Mouse (Mus musculus): ENCODE measurements around the gene Slc25a25. TPM values are rescaled to one million over a fixed set of nuclear protein-coding genes. Genes with fewer than 3 reads are reported as not detected.
"Not testable (repeated sequence)": the region's sequence is repeated elsewhere in the genome, so short reads cannot be mapped to it uniquely, and the experiment has no call there.

Gene Slc25a25
- 37.4 and 42.4 TPM in 2 replicates for polyA plus RNA-seq (2015; fragmentation: Nextera tagmentation; extraction: Ambion mirVana)

DNA sequence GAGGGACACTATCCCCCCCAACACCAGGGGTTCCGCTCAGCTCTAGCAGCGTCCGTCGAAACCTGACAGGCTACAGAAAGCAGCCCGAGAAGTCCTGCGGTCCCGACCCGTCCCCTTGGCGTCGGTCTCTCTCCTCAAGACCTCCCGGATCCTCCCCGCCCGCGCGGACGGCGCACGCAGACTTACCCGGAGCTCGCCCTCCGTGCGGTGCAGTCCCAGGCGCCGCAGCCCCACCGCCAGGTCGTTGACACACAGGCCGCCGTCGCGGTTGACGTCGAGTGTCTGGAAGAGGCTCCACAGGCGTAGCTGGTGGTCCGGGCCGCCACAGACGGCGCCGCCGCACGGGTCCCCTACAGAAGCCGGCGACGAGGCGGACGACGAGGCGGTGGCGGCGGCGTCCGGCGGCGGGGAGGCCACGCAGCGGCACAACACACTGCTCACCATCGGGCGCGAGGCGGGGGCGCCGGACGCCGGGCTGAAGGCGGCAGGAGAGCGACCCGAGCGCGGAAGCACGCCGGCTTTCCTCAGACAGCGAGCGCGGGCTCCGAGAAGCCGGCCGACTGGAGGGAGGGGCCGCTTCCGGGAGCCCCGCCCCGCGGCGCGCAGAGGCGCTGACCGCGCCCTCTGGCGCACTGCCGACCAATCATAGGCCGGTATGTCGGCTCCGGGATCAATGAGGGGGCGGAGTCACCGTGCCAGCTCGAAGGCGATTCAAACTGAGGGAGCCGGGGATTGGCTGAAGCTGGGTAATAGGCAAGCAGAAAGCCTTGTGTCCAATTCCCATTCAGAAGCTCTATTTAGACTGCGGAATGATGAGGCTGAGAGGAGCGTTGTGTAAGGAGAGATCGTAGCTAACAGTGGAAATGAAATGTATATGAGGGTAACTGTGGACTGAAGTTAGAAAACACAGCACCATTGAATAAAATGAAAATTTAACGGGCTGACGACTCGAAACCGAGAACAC lies at the start of gene Slc25a25:
Gene Slc25a25 (minus strand): TSS at position 565 of the 964 bp plus-strand sequence.
- Histone ChIP-seq H3K27me3 (no peaks in the 10 kb centered on the region), H3K27ac (peak within 1 kb of the TSS; percentile 96), H3K36me3 (ENCODE audit: poor library complexity, severe bottlenecking) (peaks cover 15% of the 10 kb centered on the region), H3K4me2 (peak within 1 kb of the TSS; percentile 84), H3K4me3 (peak within 1 kb of the TSS; percentile 69), H3K4me1 (peaks cover 59% of the 10 kb centered on the region), H3K9me3 (replicated peaks) (no peaks in the 10 kb centered on the region), H3K9ac (peak within 1 kb of the TSS; percentile 83)
- under 1% methylated on average over 96 of the region's 103 CpGs for WGBS
- peak; percentile 90 for ATAC-seq

GRCm38 (mm10) chr2:32500461-32500860 lies 49.2 kb upstream of the Slc25a25 start:
- Histone ChIP-seq H3K4me2 (no peak overlapping the region), H3K27ac (no peak overlapping the region), H3K4me3 (no peak overlapping the region), H3K4me1 (no peaks in the 10 kb centered on the region), H3K27me3 (no peaks in the 10 kb centered on the region), H3K9ac (no peak overlapping the region), H3K9me3 (replicated peaks) (peaks cover under 1% of the 10 kb centered on the region; the same call in 1 of the 2 replicates), H3K36me3 (ENCODE audit: poor library complexity, severe bottlenecking) (no peaks in the 10 kb centered on the region)
- WGBS = 72% methylated on average over 5 of the region's 5 CpGs
- ATAC-seq = no peak

DNA sequence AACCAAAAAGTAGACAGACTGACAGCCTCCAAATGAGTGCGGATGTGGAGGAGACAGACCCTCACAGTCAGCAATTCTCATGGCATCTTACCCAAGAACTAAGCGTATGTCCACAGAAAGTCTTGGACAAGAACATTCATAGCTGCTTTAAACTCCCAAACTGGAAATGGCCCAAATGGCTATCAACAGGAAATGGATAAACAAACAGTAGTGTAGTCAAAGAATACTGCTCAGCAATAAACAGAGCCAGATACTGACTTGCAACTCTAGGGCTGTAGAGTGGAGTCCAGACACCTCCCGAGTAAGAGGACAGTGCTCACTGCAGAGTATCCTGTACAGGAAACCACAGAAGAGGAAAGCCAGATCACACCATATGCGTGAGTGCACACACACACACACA lies 48.1 kb upstream of the Slc25a25 start:
- ATAC-seq = no peak
- H3K4me1 ChIP-seq = no peaks in the 10 kb centered on the region
- H3K9me3 ChIP-seq (replicated peaks) = no peaks in the 10 kb centered on the region; the same call in 1 of the 2 replicates
- WGBS = 87% methylated on average over 4 of the region's 4 CpGs
- no peak overlapping the region for H3K4me2 ChIP-seq
- no peaks in the 10 kb centered on the region for H3K27me3 ChIP-seq
- no peak overlapping the region for H3K4me3 ChIP-seq
- no peak overlapping the region for H3K9ac ChIP-seq
- H3K27ac ChIP-seq = no peak overlapping the region
- H3K36me3 ChIP-seq (ENCODE audit: poor library complexity, severe bottlenecking) = no peaks in the 10 kb centered on the region

- Histone ChIP-seq H3K4me1 (no peaks in the 10 kb centered on the region), H3K36me3 (ENCODE audit: poor library complexity, severe bottlenecking) (no peaks in the 10 kb centered on the region), H3K9me3 (replicated peaks) (no peaks in the 10 kb centered on the region; the same call in 1 of the 2 replicates), H3K4me3 (no peak overlapping the region), H3K27me3 (no peaks in the 10 kb centered on the region), H3K4me2 (no peak overlapping the region), H3K9ac (no peak overlapping the region), H3K27ac (no peak overlapping the region)
- no peak for ATAC-seq
- WGBS = 74% methylated on average over 5 of the region's 5 CpGs
Observed at GRCm38 (mm10) chr2:32496190-32496589, 44.9 kb upstream of the Slc25a25 start.

GRCm38 (mm10) chr2:32495185-32495726 lies 44.0 kb upstream of the Slc25a25 start:
- ATAC-seq = no peak
- 82% methylated on average over 20 of the region's 20 CpGs for WGBS
- Histone ChIP-seq H3K4me3 (no peak overlapping the region), H3K4me1 (no peaks in the 10 kb centered on the region), H3K36me3 (ENCODE audit: poor library complexity, severe bottlenecking) (no peaks in the 10 kb centered on the region), H3K9me3 (replicated peaks) (no peaks in the 10 kb centered on the region; the same call in 1 of the 2 replicates), H3K27me3 (no peaks in the 10 kb centered on the region), H3K9ac (no peak overlapping the region), H3K27ac (no peak overlapping the region), H3K4me2 (no peak overlapping the region)

DNA sequence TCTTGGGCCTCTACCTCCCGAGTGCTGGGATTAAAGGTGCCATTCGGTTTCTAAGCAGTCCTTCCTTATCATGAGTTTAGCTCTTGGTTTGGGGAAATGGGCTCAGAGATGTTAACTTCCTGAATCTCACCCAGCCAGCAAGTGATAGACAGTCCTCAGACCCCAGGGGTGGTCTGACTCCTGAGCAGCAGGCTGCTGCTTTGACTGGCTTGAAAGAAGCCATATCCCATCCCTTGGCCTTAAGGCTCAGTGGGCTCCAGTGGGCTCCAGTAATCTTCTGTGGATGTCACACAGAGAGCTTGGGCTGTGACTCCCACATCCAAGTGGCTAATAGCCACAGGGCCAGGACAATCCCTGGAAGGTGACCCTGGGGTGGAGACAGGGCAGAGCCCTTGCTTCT lies 43.3 kb upstream of the Slc25a25 start:
- Histone ChIP-seq H3K4me2 (no peak overlapping the region), H3K4me3 (no peak overlapping the region), H3K9me3 (replicated peaks) (no peaks in the 10 kb centered on the region; the same call in 1 of the 2 replicates), H3K9ac (no peak overlapping the region), H3K27me3 (no peaks in the 10 kb centered on the region), H3K27ac (no peak overlapping the region), H3K36me3 (ENCODE audit: poor library complexity, severe bottlenecking) (no peaks in the 10 kb centered on the region), H3K4me1 (no peaks in the 10 kb centered on the region)
- ATAC-seq = no peak
- WGBS = 75% methylated on average over 2 of the region's 2 CpGs

- no peak for ATAC-seq
- no peak overlapping the region for H3K27ac ChIP-seq
- H3K4me2 ChIP-seq = no peak overlapping the region
- no peak overlapping the region for H3K9ac ChIP-seq
- H3K36me3 ChIP-seq (ENCODE audit: poor library complexity, severe bottlenecking) = no peaks in the 10 kb centered on the region
- WGBS = 81% methylated on average over 12 of the region's 12 CpGs
- no peaks in the 10 kb centered on the region for H3K27me3 ChIP-seq
- no peaks in the 10 kb centered on the region for H3K4me1 ChIP-seq
- H3K9me3 ChIP-seq (replicated peaks) = no peaks in the 10 kb centered on the region
- H3K4me3 ChIP-seq = no peak overlapping the region
Observed at GRCm38 (mm10) chr2:32493301-32493701, 42.1 kb upstream of the Slc25a25 start.

DNA sequence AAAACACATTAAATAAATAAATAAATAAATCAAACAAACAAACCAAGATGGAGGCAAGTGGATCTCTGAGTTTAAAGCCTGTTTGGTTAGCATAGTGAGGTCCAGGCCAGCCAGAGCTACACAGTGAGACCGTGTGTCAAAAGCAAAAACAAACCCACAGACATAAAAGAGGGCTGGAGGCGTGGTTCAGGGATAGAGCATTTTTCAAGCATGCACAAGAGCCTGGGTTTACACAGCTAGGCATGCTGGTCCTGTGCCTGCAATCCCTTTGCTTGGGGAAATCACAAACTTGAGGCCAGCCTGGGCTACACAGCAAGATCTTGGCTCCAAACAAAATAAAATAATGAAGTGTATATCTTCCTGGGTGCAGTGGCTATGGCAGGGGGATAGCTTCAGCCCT lies 41.4 kb upstream of the Slc25a25 start:
- no peaks in the 10 kb centered on the region for H3K36me3 ChIP-seq (ENCODE audit: poor library complexity, severe bottlenecking)
- H3K9me3 ChIP-seq (replicated peaks) = no peaks in the 10 kb centered on the region
- no peak overlapping the region for H3K4me2 ChIP-seq
- H3K9ac ChIP-seq = no peak overlapping the region
- H3K4me3 ChIP-seq = no peak overlapping the region
- no peaks in the 10 kb centered on the region for H3K4me1 ChIP-seq
- no peaks in the 10 kb centered on the region for H3K27me3 ChIP-seq
- no peak for ATAC-seq
- no peak overlapping the region for H3K27ac ChIP-seq
- WGBS = 70% methylated on average over 2 of the region's 2 CpGs

DNA sequence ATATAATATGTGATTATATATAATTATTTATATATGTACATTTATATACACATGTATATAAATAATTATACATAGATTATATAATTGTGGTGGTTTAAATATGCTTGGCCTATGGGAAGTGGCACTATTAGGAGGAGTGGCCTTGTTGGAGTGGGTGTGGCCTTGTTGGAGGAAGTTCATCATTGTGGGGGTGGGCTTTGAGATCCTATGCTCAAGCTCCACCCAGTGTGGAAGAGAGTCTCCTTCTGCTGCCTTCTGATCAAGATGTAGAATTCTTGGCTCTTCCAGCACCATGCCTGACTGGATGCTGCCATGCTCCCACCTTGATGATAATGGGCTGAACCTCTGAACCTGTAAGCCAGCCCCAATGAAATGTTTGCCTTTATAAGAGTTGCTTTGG lies 39.5 kb upstream of the Slc25a25 start:
- not testable (repeated sequence) for H3K9ac ChIP-seq; H3K27me3 ChIP-seq; H3K36me3 ChIP-seq (ENCODE audit: poor library complexity, severe bottlenecking); H3K4me1 ChIP-seq; H3K9me3 ChIP-seq (replicated peaks); H3K27ac ChIP-seq; H3K4me3 ChIP-seq; ATAC-seq; H3K4me2 ChIP-seq

GRCm38 (mm10) chr2:32488679-32489078 lies 37.4 kb upstream of the Slc25a25 start:
- H3K36me3 ChIP-seq (ENCODE audit: poor library complexity, severe bottlenecking) = no peaks in the 10 kb centered on the region
- no peak overlapping the region for H3K9ac ChIP-seq
- no peaks in the 10 kb centered on the region for H3K27me3 ChIP-seq
- no peak overlapping the region for H3K4me2 ChIP-seq
- H3K27ac ChIP-seq = no peak overlapping the region
- no peaks in the 10 kb centered on the region for H3K9me3 ChIP-seq (replicated peaks)
- peak; percentile 43; the same call in 1 of the 2 replicates for ATAC-seq
- 3% methylated on average over 5 of the region's 5 CpGs for WGBS
- H3K4me3 ChIP-seq = no peak overlapping the region
- H3K4me1 ChIP-seq = no peaks in the 10 kb centered on the region

DNA sequence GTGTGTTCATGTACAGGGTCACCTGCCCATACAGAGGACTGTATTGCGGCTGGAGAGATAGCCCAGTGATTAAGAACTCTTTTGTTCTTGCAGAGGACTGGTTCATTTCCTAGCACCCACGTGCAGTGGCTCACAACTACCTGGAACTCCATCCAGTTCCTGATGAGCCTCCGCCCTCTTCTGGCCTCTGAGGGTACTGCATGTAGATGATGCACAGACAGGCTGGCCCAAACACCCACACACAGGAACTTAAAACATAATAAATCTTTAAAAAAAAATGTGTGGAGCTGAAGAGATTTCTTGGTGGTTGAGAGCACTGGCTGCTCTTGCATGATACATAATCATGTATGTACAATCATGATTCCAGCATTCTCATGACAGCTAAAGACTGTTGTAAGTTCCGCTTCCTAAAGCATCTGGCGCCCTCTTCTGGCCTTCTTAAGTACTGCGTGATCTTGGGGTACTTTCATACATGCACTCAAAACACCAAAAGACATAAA lies 35.9 kb upstream of the Slc25a25 start:
- Histone ChIP-seq H3K4me1 (no peaks in the 10 kb centered on the region), H3K4me2 (no peak overlapping the region), H3K27ac (no peak overlapping the region), H3K36me3 (ENCODE audit: poor library complexity, severe bottlenecking) (no peaks in the 10 kb centered on the region), H3K4me3 (no peak overlapping the region), H3K27me3 (no peaks in the 10 kb centered on the region), H3K9ac (no peak overlapping the region), H3K9me3 (replicated peaks) (no peaks in the 10 kb centered on the region)
- ATAC-seq = peak; percentile 50
- 5% methylated on average over 6 of the region's 6 CpGs for whole genome bisulfite sequencing

DNA sequence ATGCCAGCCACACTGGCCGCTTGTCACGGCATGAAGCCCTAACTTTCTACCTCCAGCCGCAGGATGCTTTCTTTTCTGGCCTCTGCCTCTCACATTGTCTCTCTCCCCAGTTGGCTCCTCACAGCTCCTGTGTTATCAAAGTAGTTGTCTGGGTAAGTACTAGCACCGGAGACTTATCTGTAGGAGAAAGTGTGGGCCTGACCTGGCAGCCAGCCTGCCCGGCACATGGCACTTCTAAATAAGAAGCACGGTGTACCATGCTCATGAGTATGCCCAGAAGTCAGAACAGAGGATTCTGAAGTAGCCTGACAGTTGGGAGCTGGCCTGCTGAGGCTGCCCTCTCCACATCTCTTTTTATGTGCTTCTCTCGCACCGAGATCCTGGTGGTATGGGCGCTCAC lies 34.9 kb upstream of the Slc25a25 start:
- ATAC-seq = no peak
- Histone ChIP-seq H3K27ac (no peak overlapping the region), H3K36me3 (ENCODE audit: poor library complexity, severe bottlenecking) (no peaks in the 10 kb centered on the region), H3K4me1 (no peaks in the 10 kb centered on the region), H3K4me3 (no peak overlapping the region), H3K9ac (no peak overlapping the region), H3K4me2 (no peak overlapping the region), H3K9me3 (replicated peaks) (no peaks in the 10 kb centered on the region), H3K27me3 (no peaks in the 10 kb centered on the region)
- 90% methylated on average over 9 of the region's 9 CpGs for WGBS
